Mouse (Mus musculus) spleen, postnatal 0 days (tissue): Measurements from ENCODE around the gene Tns4. TPM values are rescaled to one million over a fixed set of nuclear protein-coding genes. Genes with fewer than 3 reads are reported as not detected.

Source experiments
- polyA plus RNA-seq: library from polyadenylated mRNA; unstranded; fragments of >200 nt; fragmentation: Nextera tagmentation; extraction: Ambion mirVana; gene quantifications from 2 replicates; pipeline ENCODE4 v1.2.1, GENCODE M21; 2015

The Tns4 gene
- 0.65 and 0.70 TPM in 2 replicates for polyA plus RNA-seq

DNA sequence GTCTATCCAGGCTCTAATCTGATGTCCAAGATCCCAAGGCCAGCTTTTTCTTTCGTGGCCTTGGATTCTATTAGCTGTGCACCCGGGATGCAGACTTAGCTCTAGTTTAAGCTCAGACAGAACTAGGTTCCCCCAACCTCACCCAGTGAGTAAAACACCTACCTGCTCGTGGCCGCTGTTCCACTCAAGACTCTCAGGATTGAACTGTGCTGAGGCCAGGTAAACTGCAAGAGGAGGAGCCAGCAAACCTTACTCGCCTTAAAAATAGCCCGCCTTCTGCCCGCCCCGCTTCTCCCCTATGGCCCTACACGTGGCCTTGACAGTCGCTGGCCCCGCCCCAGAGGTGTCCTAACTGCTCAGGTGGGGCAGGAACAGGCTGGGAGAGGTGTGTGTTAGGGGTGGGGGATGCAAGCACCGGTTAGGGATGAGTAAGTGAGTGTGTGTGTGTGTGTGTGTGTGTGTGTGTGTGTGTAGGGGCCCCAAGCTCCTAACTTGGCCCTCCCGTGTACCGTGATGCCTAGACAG, at the start of gene Tns4:
Tns4 (minus strand) TSS at position 230 of the 525 bp plus-strand sequence.

DNA sequence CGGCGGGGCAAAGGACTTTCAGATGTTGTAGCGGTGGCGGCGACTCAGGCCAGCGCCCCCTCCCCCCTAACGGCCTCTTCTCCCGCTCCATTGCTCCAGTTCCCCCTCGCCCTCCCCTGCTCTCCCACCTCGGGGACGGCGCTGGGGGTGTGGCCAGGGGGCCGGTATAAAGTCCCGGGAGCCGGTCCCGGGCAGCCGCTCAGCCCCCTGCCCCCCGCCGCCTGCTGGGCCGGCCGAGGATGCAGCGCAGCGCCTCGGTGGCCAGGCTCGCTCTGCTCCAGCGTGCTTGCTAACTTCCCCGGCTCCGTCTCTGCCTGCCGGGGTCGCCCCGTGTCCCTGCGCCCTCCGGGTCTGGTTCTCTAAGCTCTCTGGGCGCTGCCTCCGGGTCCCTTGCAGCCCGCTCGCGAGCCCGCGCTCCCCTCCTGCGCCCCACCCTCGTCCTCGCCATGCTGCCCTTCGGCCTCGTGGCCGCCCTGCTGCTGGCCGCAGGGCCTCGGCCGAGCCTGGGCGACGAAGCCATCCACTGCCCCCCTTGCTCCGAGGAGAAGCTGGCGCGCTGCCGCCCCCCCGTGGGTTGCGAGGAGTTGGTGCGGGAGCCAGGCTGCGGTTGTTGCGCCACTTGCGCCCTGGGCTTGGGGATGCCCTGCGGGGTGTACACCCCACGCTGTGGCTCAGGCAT, 47.9 kb downstream of the Tns4 start, which contains the start of gene Igfbp4:
Igfbp4 (plus strand) TSS at position 194 of the 679 bp plus-strand sequence.

DNA sequence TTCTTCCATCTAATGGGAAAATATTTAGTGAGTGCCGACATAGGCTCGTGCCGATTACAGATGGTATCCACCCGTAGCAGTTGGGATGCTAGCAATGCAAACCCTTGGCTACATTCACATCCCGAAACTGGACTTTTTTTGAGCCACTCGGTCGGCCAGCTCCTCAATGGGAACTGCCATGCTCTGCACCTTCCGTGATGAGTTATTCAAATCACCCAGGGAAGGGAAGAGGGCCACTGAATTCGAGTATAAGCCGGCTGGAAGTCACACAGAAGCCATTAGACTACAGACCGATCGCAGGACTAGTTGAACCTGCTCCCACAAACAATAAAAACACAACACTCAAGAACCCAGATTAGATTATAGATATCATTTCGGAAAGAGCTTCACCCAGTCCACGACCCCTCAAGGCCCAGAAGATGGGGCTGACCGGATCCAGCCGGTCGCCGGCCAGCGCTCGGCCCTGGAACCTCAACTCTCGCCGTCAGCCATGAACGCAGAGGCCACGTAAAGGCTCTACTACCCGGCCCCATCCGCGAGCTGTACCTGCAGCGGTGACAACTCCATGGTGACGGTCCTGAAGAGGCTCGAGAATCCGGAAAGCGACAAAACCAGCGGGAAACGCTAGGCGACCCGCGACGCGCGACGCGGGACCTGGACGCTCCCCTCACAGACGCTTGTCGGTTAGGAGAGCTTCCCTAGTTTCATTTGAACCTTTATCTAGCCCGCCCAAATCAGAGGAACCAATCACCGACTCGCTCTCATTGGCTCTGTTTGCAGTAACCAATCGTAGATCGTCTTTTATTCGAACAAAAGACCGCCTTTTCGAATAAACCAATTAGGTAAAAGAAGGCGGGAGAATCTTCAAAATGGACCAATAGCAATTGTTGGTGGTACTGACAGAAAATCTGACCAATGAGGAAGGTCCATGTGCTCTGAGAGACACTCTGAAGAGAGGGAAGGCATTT, 65.3 kb downstream of the Tns4 start, which contains the start of gene Top2a:
Top2a (minus strand) TSS at position 690 of the 968 bp plus-strand sequence.

Other genes starting within 250 kb of the Tns4 start
- gene Wipf2, start 225.7 kb downstream of the Tns4 start, polyA plus RNA-seq = 3.2 and 3.7 TPM in 2 replicates
- gene Cdc6, start 181.5 kb downstream of the Tns4 start, polyA plus RNA-seq = 59.7 and 71.2 TPM in 2 replicates
- 13.0 and 18.8 TPM in 2 replicates for gene Rara, start 161.5 kb downstream of the Tns4 start, polyA plus RNA-seq
- 0.52 TPM in 1 of 2 replicates, not detected in the other for gene Gjd3, start 106.3 kb downstream of the Tns4 start, polyA plus RNA-seq
- 227 and 254 TPM in 2 replicates for gene Top2a, start 65.1 kb downstream of the Tns4 start, polyA plus RNA-seq
- 250 and 413 TPM in 2 replicates for gene Igfbp4, start 48.1 kb downstream of the Tns4 start, polyA plus RNA-seq
- gene Ccr7, start 65.8 kb upstream of the Tns4 start, polyA plus RNA-seq = 1.4 and 2.2 TPM in 2 replicates
- 103 and 110 TPM in 2 replicates for gene Smarce1, start 141.7 kb upstream of the Tns4 start, polyA plus RNA-seq
- gene Krt222, start 154.8 kb upstream of the Tns4 start, polyA plus RNA-seq = 0.32 and 0.67 TPM in 2 replicates
- gene Krt24, start 196.0 kb upstream of the Tns4 start, polyA plus RNA-seq = 0.08 TPM in 1 of 2 replicates, not detected in the other
- not detected in 2 replicates for gene Krt25, start 233.6 kb upstream of the Tns4 start, polyA plus RNA-seq
- not detected in 2 replicates for gene Krt26, start 248.7 kb upstream of the Tns4 start, polyA plus RNA-seq